12 mouse cellular contexts compared by ENCODE assay signal in the genomic region with DNA sequence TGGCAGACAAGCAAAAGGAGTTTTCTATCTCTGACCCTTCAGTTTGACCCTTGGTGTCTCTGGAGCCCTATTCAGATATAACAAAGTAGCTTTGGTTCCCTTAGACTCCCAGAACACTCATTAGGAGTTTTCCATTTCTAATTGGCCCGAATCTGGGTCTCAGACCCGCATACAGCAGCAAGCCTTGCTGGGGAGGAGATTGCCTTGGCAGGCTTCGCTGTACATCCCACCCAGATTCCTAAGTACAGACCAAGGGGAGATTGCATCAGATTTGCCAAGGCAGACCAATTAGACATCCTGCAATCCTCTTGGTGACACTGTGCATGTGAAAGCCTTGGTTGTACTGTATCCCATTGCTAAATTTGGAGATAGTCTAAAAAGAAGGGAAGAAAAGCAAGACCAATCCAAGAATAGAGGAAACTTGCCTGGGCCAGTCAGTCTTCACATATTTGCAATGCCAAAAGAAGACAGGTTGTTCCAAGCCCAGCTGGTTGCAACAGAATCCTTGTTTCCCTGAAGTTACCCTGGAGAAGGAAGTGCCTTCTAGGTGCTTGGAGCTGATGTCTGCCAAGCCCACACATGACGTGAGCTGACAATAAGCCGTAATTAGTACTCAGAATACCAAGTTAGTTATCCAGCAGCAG.
DNase-seq lines count a peak whose midpoint lies in the region; ATAC-seq and TF ChIP-seq lines count a peak whose summit lies in the region.
"Had no signal": no experiment of that assay in that cellular context is flagged by ENCODE, and none has a peak within 500 bp of the region (broad histone marks: within the 10 kb centered on the region; RNA-seq: fewer than 3 reads in every experiment).

No protein-coding gene starts in this region.

- H3K4me1 ChIP-seq in forebrain, postnatal 0 days (ENCODE audit: insufficient read depth) = no peaks in the 10 kb centered on the region
- no peaks in the 10 kb centered on the region; the same call in 1 of the 2 replicates for H3K4me1 ChIP-seq in forebrain, embryonic 12.5 days
- H3K4me1 ChIP-seq: embryonic facial prominence, embryonic 13.5 days; lung, embryonic 15.5 days had no signal

- WGBS in forebrain, postnatal 0 days = 44% methylated on average over 5 of the region's 5 CpGs
- WGBS in forebrain, embryonic 12.5 days = 57% methylated on average over 5 of the region's 5 CpGs

- peak; percentile 7 for DNase-seq in forebrain, postnatal 0 days
- peak; percentile 12 for DNase-seq in brain, adult 2 months (ENCODE audit: low read depth, low spot score)
- peak; percentile 10 to 23 for DNase-seq in layer of hippocampus, adult 8-10 months (ENCODE audit: low spot score in 2 of 2)
- peak; percentile 58 for DNase-seq in retina, embryonic 14.5 days (ENCODE audit: low spot score)
- no peak for DNase-seq in spleen, adult 12 weeks (ENCODE audit: low spot score)
- no peak for DNase-seq in cerebellum, adult 9-10 months
- DNase-seq: adrenal gland, postnatal 14 days; cerebellum, postnatal 25 days; liver had no signal

- H3K27ac ChIP-seq in forebrain, postnatal 0 days (ENCODE audit: low read depth, low read length) = no peak overlapping the region
- no peak overlapping the region for H3K27ac ChIP-seq in forebrain, embryonic 12.5 days
- H3K27ac ChIP-seq: embryonic facial prominence, embryonic 13.5 days; lung, embryonic 15.5 days had no signal

- H3K9ac ChIP-seq in forebrain, postnatal 0 days = no peak overlapping the region
- no peak overlapping the region for H3K9ac ChIP-seq in forebrain, embryonic 12.5 days
- H3K9ac ChIP-seq: embryonic facial prominence, embryonic 13.5 days; lung, embryonic 15.5 days had no signal

- no peaks in the 10 kb centered on the region for H3K36me3 ChIP-seq in forebrain, postnatal 0 days (ENCODE audit: insufficient read depth)
- no peaks in the 10 kb centered on the region for H3K36me3 ChIP-seq in forebrain, embryonic 12.5 days (replicated peaks)
- H3K36me3 ChIP-seq: embryonic facial prominence, embryonic 13.5 days; lung, embryonic 15.5 days had no signal

- peak; percentile 84 for ATAC-seq in forebrain, postnatal 0 days
- no peak for ATAC-seq in forebrain, embryonic 12.5 days (ENCODE audit: low FRiP score)

- H3K4me2 ChIP-seq in forebrain, postnatal 0 days (ENCODE audit: low read depth) = no peak overlapping the region
- no peak overlapping the region for H3K4me2 ChIP-seq in forebrain, embryonic 12.5 days
- H3K4me2 ChIP-seq: embryonic facial prominence, embryonic 13.5 days; lung, embryonic 15.5 days had no signal

- H3K4me3 ChIP-seq in forebrain, postnatal 0 days (ENCODE audit: low read depth, low read length) = no peak overlapping the region
- no peak overlapping the region for H3K4me3 ChIP-seq in forebrain, embryonic 12.5 days (replicated peaks)
- H3K4me3 ChIP-seq: embryonic facial prominence, embryonic 13.5 days; lung, embryonic 15.5 days had no signal

- no peaks in the 10 kb centered on the region for H3K9me3 ChIP-seq in forebrain, postnatal 0 days (ENCODE audit: low read length)
- no peaks in the 10 kb centered on the region for H3K9me3 ChIP-seq in forebrain, embryonic 12.5 days
- H3K9me3 ChIP-seq: embryonic facial prominence, embryonic 13.5 days; lung, embryonic 15.5 days had no signal

- no peak for TF ChIP-seq CTCF in forebrain, postnatal 0 days (IDR thresholded peaks at IDR 0.05; ENCODE audit: low read depth)

- no peaks in the 10 kb centered on the region for H3K27me3 ChIP-seq in forebrain, postnatal 0 days (ENCODE audit: insufficient read depth, low read length)
- H3K27me3 ChIP-seq in forebrain, embryonic 12.5 days = no peaks in the 10 kb centered on the region
- H3K27me3 ChIP-seq: embryonic facial prominence, embryonic 13.5 days; lung, embryonic 15.5 days had no signal

Comparison
In these comparisons a context has a peak if more than half of its experiments do, and no peak if none do; other contexts are left out.
1. DNase-seq: peak in forebrain, postnatal 0 days (single experiment), brain, adult 2 months (single experiment), layer of hippocampus, adult 8-10 months (2 of 2) and retina, embryonic 14.5 days (single experiment); none in spleen, adult 12 weeks (single experiment) and cerebellum, adult 9-10 months (single experiment).